Mouse (Mus musculus) midbrain, embryonic 16.5 days (tissue): ENCODE results near the gene Tenm1. TPM values are rescaled to one million over a fixed set of nuclear protein-coding genes. Genes with fewer than 3 reads are reported as not detected.

Experiments used
- ATAC-seq: fragments of 200-750 bp; cut with Nextera tagmentation; 2 replicates; pipeline ENCODE4 v1.8.0; 2017; ENCODE audit warnings: moderate TSS enrichment
- H3K27ac ChIP-seq: fragments of 300-500 bp; sonication (generic); 2 replicates; pipeline ENCODE4 v1.5.1; 2014; ENCODE audit warnings: mild to moderate bottlenecking, low read length, mixed read lengths
- H3K27me3 ChIP-seq: fragments of 300-500 bp; sonication (generic); 2 replicates; pipeline ENCODE4 v1.6.1; 2014; ENCODE audit warnings: low read depth, low read length, mixed read lengths; ENCODE audit not compliant: control insufficient read depth, insufficient read depth
- H3K36me3 ChIP-seq: fragments of 300-500 bp; sonication (generic); 2 replicates; pipeline ENCODE4 v1.6.1; 2014; ENCODE audit warnings: mild to moderate bottlenecking, low read length, moderate library complexity, mixed read lengths; ENCODE audit not compliant: control insufficient read depth, insufficient read depth
- H3K4me1 ChIP-seq: fragments of 300-500 bp; sonication (generic); 2 replicates; pipeline ENCODE4 v1.6.1; 2014; ENCODE audit warnings: mild to moderate bottlenecking, low read length, mixed read lengths; ENCODE audit not compliant: control insufficient read depth, insufficient read depth
- H3K4me2 ChIP-seq: fragments of 300-500 bp; sonication (generic); 2 replicates; pipeline ENCODE4 v1.6.1; 2014; ENCODE audit warnings: mild to moderate bottlenecking, low read length, mixed read lengths
- H3K4me3 ChIP-seq: fragments of 300-500 bp; sonication (generic); 2 replicates; pipeline ENCODE4 v1.5.1; 2014; ENCODE audit warnings: low read depth, mild to moderate bottlenecking, low read length, moderate library complexity, mixed read lengths
- H3K9ac ChIP-seq: fragments of 300-500 bp; sonication (generic); 2 replicates; pipeline ENCODE4 v1.6.1; 2014; ENCODE audit warnings: low read depth, low read length, mixed read lengths
- H3K9me3 ChIP-seq: fragments of 300-500 bp; sonication (generic); replicated peaks from 2 replicates; pipeline ENCODE4 v1.6.1; 2014; ENCODE audit warnings: mild to moderate bottlenecking, low read length, mixed read lengths; ENCODE audit not compliant: control insufficient read depth, poor library complexity, severe bottlenecking
- WGBS: fragments of 180-500 bp; shearing (Covaris S2); extraction: QIAGEN DNeasy Blood & Tissue Kit; methylation state at CpG from one replicate; pipeline ENCODE4 v1.1.7; 2014; 5-methylcytosine and 5-hydroxymethylcytosine counted together
- polyA plus RNA-seq: library from polyadenylated mRNA; unstranded; fragments of >200 nt; fragmentation: Nextera tagmentation; extraction: Ambion mirVana; gene quantifications from 2 replicates; pipeline ENCODE4 v1.2.1, GENCODE M21; 2015

The Tenm1 gene
- polyA plus RNA-seq, 1 experiment from 2014 or later: 42.5 TPM

DNA sequence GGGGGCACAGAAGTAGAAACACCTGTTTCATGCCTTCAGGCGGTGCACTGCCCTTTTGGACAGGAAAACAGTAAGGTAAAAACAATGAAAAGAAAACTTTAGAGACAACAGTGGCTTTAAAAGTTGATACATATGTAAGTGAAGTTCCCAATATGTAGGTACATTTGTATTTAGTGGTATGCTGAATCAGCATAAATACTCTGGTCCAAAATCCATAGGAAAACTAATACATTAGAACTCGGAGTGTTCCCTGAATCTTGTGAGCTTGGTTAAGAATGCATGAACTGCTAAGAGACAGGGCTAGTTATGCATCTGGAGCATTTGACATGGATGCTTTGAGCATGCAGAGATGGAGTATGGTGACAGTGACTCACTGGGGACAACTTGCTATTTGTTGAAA is 906.1 kb downstream of the Tenm1 start:
- Histone ChIP-seq H3K27me3 (no peaks in the 10 kb centered on the region), H3K36me3 (no peaks in the 10 kb centered on the region), H3K4me1 (no peaks in the 10 kb centered on the region), H3K9ac (no peak overlapping the region), H3K4me2 (no peak overlapping the region), H3K27ac (no peak overlapping the region), H3K9me3 (no peaks in the 10 kb centered on the region), H3K4me3 (no peak overlapping the region)
- no peak for ATAC-seq
- 84% methylated on average over 2 of the region's 2 CpGs for WGBS

DNA sequence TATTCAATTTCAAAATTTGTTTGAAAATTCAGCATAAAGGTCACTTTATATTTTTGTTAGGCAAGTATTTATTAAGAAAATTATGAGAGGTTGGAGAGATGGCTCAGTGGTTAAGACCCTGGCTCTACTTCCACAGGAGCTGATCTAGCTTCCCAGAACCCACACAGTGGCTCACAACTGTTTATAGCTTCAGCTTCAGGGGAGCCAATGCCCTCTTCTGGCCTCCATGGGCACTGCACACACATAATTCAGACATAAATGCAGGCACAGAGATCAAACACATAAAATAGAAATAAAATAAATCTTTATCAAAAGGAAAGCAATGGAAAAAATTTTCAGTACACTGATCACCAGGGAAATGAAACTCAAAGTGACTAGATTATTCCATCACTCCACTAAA is 916.4 kb downstream of the Tenm1 start:
- Histone ChIP-seq H3K27ac (no peak overlapping the region), H3K4me3 (no peak overlapping the region), H3K4me1 (no peaks in the 10 kb centered on the region), H3K36me3 (no peaks in the 10 kb centered on the region), H3K9me3 (no peaks in the 10 kb centered on the region), H3K27me3 (no peaks in the 10 kb centered on the region), H3K9ac (no peak overlapping the region), H3K4me2 (no peak overlapping the region)
- no peak for ATAC-seq

DNA sequence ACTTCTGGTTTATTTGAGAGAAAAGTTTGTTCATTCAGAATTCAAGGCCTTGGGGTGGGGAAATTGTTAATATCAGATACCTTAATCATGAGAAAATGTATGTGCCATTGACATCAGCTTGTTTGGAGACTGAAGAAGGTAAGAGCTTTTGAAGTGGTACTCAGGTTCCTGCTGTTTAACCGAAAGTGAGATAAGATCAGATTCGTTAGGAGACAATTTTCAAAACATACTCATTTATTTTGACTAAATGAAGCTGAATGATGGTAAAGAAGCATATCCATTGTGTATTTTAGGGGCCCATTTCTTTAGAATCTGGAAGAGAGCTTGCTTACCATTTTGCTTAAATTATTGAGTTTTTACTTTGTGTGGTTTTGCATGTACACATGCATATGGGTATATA is 917.8 kb downstream of the Tenm1 start:
- no peak for ATAC-seq
- WGBS: 92% methylated on average over 2 of the region's 2 CpGs
- Histone ChIP-seq H3K9me3 (no peaks in the 10 kb centered on the region), H3K4me2 (no peak overlapping the region), H3K27me3 (no peaks in the 10 kb centered on the region), H3K9ac (no peak overlapping the region), H3K4me3 (no peak overlapping the region), H3K36me3 (no peaks in the 10 kb centered on the region), H3K4me1 (no peaks in the 10 kb centered on the region), H3K27ac (no peak overlapping the region)

DNA sequence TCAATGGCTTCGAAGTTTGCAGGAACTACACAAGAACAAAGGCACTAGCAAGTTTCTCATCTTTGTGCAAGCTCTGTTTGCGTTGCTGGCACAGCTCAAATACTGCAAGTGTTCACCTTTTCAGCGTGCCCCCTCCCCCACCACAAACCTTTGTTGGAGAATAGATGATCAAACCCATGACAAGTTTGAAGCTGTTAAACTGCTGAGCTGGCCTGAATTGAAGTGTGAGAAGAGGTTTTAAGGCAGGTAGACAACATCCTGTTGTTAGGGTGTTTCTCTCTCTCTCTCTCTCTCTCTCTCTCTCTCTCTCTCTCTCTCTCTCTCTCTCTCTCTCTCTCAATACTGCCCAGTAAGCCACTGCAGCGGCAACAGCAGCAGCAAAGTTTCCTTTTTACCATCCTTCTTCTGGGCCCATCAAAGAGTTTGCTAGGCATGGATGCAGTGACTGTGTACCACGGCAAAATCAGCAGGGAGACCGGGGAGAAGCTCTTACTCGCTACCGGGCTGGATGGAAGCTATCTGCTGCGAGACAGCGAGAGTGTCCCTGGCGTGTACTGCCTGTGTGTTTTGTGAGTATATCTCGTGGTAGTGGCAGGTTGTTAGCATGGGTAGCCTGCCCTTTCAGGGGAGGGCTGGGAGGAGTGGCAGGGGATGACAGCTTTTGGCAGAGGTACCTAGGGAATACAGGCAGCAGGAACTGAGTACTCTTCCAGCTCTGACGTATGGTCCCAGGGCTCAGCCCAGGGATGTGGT is 926.5 kb downstream of the Tenm1 start, which contains the start of gene Sh2d1a:
TSS of gene Sh2d1a (plus strand) at position 163 of the 753 bp plus-strand sequence.
- no peak within 1 kb of the TSS for H3K4me3 ChIP-seq
- H3K9me3 ChIP-seq: no peaks in the 10 kb centered on the region
- H3K9ac ChIP-seq: no peak within 1 kb of the TSS
- no peak for ATAC-seq
- no peaks in the 10 kb centered on the region for H3K27me3 ChIP-seq
- H3K4me2 ChIP-seq: no peak within 1 kb of the TSS
- H3K36me3 ChIP-seq: no peaks in the 10 kb centered on the region
- no peak within 1 kb of the TSS for H3K27ac ChIP-seq
- 74% methylated on average over 13 of the region's 13 CpGs for WGBS
- no peaks in the 10 kb centered on the region for H3K4me1 ChIP-seq

DNA sequence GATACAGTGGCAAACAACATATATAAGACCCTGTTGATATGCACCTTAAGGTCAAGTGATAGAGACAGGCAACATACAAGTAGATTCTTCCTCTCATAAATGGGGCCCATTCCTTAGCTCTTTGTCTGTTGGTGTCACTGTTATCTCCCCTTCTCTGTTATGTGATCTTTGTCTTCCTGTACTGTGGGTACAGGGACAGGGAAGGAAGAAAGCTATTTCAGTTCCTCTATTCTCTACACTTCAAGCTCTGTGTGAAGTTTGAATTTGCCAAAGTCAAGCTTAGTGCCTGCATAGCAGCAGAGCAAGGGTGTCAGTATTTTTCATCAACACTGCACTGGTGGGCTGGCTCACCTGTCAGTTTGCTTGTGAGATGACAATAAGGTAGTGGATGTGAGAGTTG is 928.4 kb downstream of the Tenm1 start:
- no peak overlapping the region for H3K4me2 ChIP-seq
- no peak overlapping the region for H3K9ac ChIP-seq
- H3K9me3 ChIP-seq: no peaks in the 10 kb centered on the region
- no peak overlapping the region for H3K27ac ChIP-seq
- H3K4me3 ChIP-seq: no peak overlapping the region
- H3K27me3 ChIP-seq: no peaks in the 10 kb centered on the region
- no peaks in the 10 kb centered on the region for H3K4me1 ChIP-seq
- H3K36me3 ChIP-seq: no peaks in the 10 kb centered on the region
- ATAC-seq: no peak

DNA sequence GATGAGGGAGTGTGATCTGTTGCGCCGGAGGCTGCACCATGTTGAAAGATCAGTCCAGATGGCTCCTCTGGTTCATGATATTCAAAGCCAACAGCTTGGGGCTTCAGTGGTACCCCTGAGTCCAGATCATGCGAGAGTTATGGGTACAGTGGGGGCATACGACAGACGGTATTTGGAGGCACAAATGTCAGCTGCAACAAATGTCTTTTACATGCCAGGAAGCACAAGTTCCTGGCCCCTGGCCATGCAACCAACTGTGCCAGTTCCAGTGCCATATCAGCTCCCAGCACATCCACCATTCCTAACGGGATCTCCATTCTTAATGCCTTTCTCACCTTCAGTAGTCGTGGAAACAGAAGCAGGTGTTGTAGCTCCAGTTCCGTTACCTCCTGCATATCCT is 938.6 kb downstream of the Tenm1 start:
- ATAC-seq: no peak
- Histone ChIP-seq H3K4me1 (no peaks in the 10 kb centered on the region), H3K27ac (no peak overlapping the region), H3K36me3 (no peaks in the 10 kb centered on the region), H3K4me3 (no peak overlapping the region), H3K4me2 (no peak overlapping the region), H3K9ac (no peak overlapping the region), H3K27me3 (no peaks in the 10 kb centered on the region), H3K9me3 (0 out of 2 replicates have a peak, but pooled peaks cover 2% of the 10 kb centered on the region)
- WGBS: 95% methylated on average over 8 of the region's 8 CpGs

DNA sequence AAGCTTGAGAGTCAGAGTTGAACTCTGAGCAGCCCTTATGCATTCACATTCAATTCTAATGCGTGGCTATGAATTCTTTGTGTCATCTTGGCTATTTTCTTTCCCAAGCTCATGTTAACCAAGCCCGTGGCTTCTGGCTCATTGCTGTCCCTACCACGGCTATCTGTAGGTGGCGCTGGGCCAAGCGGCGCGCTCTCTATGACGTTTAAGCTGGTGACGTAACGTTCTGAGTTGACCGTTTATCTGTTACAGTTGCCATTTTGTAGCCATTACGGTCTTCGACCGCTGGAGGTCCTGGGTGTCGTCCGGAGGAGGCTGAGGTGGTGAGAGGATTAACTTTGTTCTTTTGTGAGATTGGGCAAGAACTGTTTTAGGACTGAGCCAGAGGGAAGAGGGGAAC is 939.5 kb downstream of the Tenm1 start, which contains the start of gene Tex13c2:
TSS of gene Tex13c2 (plus strand) at position 246 of the 400 bp plus-strand sequence.
- Histone ChIP-seq H3K4me1 (no peaks in the 10 kb centered on the region), H3K27ac (no peak within 1 kb of the TSS), H3K27me3 (no peaks in the 10 kb centered on the region), H3K9ac (no peak within 1 kb of the TSS), H3K4me3 (no peak within 1 kb of the TSS), H3K9me3 (0 out of 2 replicates have a peak, but pooled peaks cover 2% of the 10 kb centered on the region), H3K36me3 (no peaks in the 10 kb centered on the region), H3K4me2 (no peak within 1 kb of the TSS)
- ATAC-seq: no peak
- 90% methylated on average over 16 of the region's 16 CpGs for WGBS

Other genes starting within 250 kb of the Tenm1 start
- gene Tex13c1, start 162.0 kb upstream of the Tenm1 start, polyA plus RNA-seq: not detected in 2 replicates